Mouse (Mus musculus) C2C12 (cell line): ENCODE results near the gene Anpep.

Source experiments
- CTCF ChIP-seq: IDR thresholded peaks from one replicate; pipeline ENCODE4 v1.5.1; 2011; ENCODE audit not compliant: control insufficient read depth, insufficient read depth, insufficient read length
- FOSL1 ChIP-seq: IDR thresholded peaks from one replicate; pipeline ENCODE4 v1.8.0; 2011; ENCODE audit warnings: mild to moderate bottlenecking, low read length; ENCODE audit not compliant: poor library complexity, insufficient read depth, severe bottlenecking

DNA sequence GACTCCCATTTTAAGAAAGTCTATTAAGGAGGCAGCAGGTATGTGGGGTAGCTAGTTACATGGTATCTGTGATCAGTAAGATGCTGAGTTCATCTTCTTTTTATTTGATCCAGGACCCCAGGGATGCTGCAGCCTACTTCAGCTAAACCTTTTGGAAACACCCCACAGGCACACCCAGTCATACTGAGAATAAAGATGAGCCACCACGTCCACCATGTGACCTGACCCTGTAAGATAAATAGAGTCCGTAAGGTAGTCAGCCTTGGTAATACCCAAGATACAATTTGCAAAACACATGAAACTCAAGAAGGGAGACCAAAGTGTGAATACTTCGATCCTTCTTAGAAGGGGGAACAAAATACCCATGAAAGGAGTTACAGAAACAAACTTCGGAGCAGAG, 4.6 kb downstream of the Anpep start:
- TF ChIP-seq CTCF: no peak
- no peak for TF ChIP-seq FOSL1
